Mouse (Mus musculus) testis, postnatal 10 days (tissue): ENCODE measurements around the gene Eif2b4.

ENCODE experiments used
- DNase-seq: peaks from one replicate; pipeline ENCODE4 v3.0.0; 2021; ENCODE audit warnings: low spot score

The Eif2b4 gene

DNA sequence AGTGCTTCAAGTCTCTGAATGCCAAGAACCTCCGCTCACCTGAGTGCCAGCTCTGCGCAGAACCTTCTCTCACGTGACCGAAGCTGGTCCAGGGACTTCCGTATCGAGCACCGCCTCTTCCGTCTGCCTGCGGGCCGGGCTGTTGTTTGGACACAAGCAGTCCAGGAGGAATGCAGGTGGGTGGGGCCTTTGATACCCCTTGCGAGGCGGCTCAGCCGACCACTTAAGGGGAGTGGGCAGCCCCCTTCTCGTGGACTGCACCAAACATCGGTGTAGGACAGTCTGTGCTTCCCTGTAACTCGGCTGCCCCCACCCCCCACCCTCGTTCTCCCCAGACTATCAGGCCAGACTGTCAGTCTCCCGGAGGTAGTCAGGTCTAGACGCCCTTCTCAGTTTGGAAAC, 39.1 kb downstream of the Eif2b4 start, which contains the start of gene Mpv17:
Gene Mpv17 (minus strand): TSS at position 100 of the 402 bp plus-strand sequence.
- peak; percentile 82 for DNase-seq

DNA sequence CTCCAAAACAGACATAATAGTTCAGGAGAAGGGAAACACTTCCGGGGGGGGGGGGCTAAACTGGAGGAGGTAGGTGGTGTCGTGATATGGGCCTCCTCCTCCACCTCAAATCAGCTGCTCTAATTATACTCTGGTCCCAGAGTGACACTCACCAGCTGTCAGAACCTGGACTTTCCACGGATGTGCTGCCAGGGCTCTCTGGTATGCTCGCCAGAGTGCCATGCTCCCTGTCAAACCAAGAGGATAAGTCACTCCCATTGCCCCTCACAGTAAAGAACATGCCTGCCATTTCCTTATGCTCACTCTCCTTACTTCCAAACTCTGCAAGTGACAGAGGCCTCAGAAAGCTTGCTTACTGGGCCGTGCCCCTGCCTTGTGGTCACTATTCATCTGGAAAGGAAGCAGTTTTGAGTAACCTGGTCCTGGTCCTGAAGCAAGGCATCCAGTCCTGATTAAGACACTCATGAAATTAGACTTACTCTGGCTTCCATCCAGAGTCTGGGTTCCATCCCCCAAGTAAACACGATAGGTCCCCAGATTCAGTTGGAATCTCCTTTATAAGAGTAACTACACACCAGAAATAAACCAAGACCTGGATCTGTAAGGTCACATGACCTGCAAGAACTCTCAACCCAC, 39.6 kb downstream of the Eif2b4 start:
- no peak for DNase-seq

DNA sequence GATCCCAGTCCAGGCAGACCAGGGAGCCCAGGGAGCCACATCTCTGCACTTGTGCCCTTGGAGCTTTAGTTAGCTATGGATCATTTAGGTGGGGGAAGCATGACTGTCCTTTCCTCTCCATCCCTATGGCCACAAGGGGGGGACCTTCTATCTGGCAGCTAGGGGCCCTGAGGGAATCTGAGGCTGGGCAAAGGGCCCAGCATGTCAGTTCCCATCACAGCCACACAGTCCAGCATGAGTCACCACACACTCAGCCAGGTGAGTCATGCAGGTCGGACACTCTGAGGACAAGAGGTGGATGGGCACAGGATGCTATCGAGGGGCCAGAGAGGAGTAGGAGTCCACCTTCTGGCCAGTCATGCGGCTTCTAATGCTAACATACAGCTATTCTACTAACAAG, 41.5 kb downstream of the Eif2b4 start:
- no peak for DNase-seq

DNA sequence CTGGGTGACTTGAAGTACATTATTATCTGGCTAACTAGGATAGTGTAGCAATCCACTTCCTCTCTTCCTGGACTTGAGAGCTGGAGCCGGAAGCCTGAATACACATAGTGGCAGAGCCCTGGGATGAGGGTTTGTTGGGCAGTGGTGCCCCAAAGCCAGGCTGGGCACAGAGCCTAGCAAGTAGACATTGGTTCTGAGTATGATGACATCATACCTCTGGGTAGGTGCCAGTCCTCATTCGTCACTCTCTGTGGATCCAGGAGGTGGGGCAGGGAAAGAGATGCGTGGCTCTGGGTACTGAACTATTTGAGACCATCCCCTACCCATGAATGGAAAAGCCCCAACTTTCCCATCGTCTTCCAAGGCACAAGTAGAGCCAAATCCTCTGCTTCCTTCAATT, 43.4 kb downstream of the Eif2b4 start:
- DNase-seq: no peak

DNA sequence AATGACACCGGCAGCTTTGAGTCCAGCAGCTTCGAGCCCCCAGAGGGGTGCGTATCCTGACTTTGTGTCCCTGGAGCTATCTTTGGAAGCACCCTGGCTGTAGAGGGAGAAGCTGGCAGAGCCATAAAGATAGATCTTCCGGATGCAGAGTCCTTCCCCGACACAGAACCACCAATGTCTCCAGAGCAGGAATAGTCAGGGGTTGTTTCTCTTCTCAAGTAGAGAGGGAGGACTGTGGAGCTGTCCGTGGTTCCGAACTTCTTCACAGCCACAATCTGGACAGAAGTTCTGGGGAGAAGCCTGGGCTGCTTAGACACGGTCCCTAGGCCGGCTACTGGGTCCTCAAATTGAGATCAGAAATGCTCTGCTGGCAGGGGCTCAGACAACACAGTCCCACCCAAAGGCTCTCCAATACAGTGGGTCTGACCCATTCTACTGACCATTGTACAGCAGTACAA, 54.2 kb downstream of the Eif2b4 start:
- DNase-seq: peak; percentile 63

DNA sequence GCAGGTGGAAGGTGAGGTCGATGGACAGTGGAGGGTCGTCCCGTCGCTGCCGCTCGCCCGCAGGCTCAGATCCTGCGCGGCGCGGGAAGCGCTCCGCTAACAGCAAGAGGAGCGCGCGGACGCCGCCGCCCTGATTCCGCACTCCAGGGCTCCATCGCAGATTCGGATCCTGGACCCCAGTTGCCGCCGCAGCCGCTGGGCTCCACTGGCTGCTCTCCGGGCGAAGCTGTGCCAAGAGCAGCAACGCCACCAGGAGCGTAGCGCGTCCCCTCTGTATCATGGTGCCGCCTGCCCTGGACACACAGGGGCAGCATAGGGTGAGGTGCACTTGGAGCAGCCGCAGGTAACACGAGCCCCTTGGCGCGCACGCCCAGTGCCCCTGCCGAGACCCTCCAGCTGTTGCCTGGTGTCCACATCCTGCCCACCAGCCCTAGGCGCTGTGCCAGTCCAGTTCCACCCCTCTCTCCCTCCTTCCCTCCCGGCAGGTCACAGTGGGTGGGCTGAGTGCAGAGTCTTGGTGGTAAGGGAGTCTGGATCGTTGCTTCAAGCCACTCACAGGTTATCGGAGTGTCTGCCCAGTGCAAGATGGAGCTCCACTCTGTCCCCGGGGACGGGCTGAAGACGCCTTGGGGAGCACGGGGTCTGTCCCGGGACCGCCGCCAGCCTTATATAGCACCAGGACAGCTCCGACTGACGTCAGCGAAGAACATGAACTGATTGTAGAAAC, 54.8 kb downstream of the Eif2b4 start, which contains the start of gene Ucn:
Gene Ucn (minus strand): TSS at position 589 of the 727 bp plus-strand sequence.
- no peak for DNase-seq

DNA sequence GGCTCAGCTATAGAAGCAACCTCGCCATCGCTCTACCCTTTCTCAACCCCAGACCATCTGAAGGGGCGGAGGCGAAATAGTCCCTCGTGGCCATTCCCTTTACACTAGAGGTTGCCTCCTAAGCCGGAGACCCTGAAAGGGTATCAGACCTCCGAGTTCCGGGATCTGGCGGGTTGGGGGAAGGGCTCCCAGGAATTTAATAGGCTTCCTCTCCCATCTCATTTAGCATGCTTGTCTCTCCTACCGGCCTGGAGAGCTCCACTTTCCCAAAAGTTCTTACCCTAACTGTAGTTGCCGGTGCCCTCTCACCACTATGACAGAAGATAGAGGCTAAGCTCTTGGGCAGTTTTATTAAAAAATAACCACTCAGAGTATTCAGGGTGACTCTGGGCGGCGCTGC, 55.6 kb downstream of the Eif2b4 start:
- DNase-seq: no peak
